17 mouse cellular contexts compared by ENCODE assay signal in genomic region chr11:33938561-33939274, GRCm38 (mm10). TPM values are rescaled to one million over a fixed set of nuclear protein-coding genes. Genes with fewer than 3 reads are reported as not detected.
DNase-seq lines count a peak whose midpoint lies in the region; ATAC-seq and TF ChIP-seq lines count a peak whose summit lies in the region.
"Had no signal": no experiment of that assay in that cellular context is flagged by ENCODE, and none has a peak within 500 bp of the region (broad histone marks: within the 10 kb centered on the region; RNA-seq: fewer than 3 reads in every experiment).

No protein-coding gene starts in this region.

- no peak for TF ChIP-seq CTCF in cerebellum, adult 2 months (IDR thresholded peaks at IDR 0.05; ENCODE audit: borderline replicate concordance, insufficient read depth, low read depth, low read length)

- WGBS in heart, embryonic 16.5 days: 50% methylated on average over 7 of the region's 7 CpGs
- WGBS in heart, embryonic 10.5 days: 50% methylated on average over 7 of the region's 7 CpGs
- WGBS in cerebellum, adult 2 months: 83% methylated on average over 7 of the region's 7 CpGs
- WGBS in kidney, embryonic 15.5 days: 58% methylated on average over 7 of the region's 7 CpGs

- H3K9ac ChIP-seq in heart, embryonic 16.5 days (ENCODE audit: low read length): no peak overlapping the region
- H3K9ac ChIP-seq in kidney, embryonic 15.5 days: no peak overlapping the region
- H3K9ac ChIP-seq: embryonic facial prominence, embryonic 15.5 days; neural tube, embryonic 13.5 days; stomach, embryonic 15.5 days had no signal

- TF ChIP-seq POLR2A in cerebellum, adult 2 months (IDR thresholded peaks at IDR 0.05; ENCODE audit: borderline replicate concordance, insufficient read depth, low read length): no peak

- H3K27me3 ChIP-seq in heart, embryonic 16.5 days (ENCODE audit: control insufficient read depth, insufficient read depth, low read length): no peaks in the 10 kb centered on the region
- 0 out of 2 replicates have a peak, but pooled peaks cover 5% of the 10 kb centered on the region for H3K27me3 ChIP-seq in heart, embryonic 10.5 days (ENCODE audit: insufficient read depth, poor library complexity, severe bottlenecking)
- no peaks in the 10 kb centered on the region; the same call in 1 of the 2 replicates for H3K27me3 ChIP-seq in cerebellum, adult 2 months (ENCODE audit: control insufficient read depth, insufficient read depth, low read length)
- no peaks in the 10 kb centered on the region for H3K27me3 ChIP-seq in kidney, embryonic 15.5 days
- H3K27me3 ChIP-seq: embryonic facial prominence, embryonic 15.5 days; neural tube, embryonic 13.5 days; stomach, embryonic 15.5 days had no signal

- ATAC-seq in heart, embryonic 16.5 days (replicated peaks; ENCODE audit: extremely low read depth, insufficient read depth, low FRiP score): peak; percentile 38; the same call in 1 of the 2 replicates
- ATAC-seq in kidney, embryonic 15.5 days (replicated peaks; ENCODE audit: low FRiP score): no peak

- no peaks in the 10 kb centered on the region for H3K36me3 ChIP-seq in heart, embryonic 16.5 days (ENCODE audit: control insufficient read depth, insufficient read depth)
- H3K36me3 ChIP-seq in heart, embryonic 10.5 days: no peaks in the 10 kb centered on the region
- no peaks in the 10 kb centered on the region for H3K36me3 ChIP-seq in kidney, embryonic 15.5 days
- H3K36me3 ChIP-seq: embryonic facial prominence, embryonic 15.5 days; neural tube, embryonic 13.5 days; stomach, embryonic 15.5 days had no signal

- no peaks in the 10 kb centered on the region for H3K4me1 ChIP-seq in heart, embryonic 16.5 days (ENCODE audit: control insufficient read depth, insufficient read depth, low read length)
- no peaks in the 10 kb centered on the region for H3K4me1 ChIP-seq in heart, embryonic 10.5 days
- no peaks in the 10 kb centered on the region for H3K4me1 ChIP-seq in cerebellum, adult 2 months (ENCODE audit: control insufficient read depth, insufficient read depth, low read length)
- no peaks in the 10 kb centered on the region for H3K4me1 ChIP-seq in kidney, embryonic 15.5 days
- H3K4me1 ChIP-seq: embryonic facial prominence, embryonic 15.5 days; stomach, embryonic 15.5 days had no signal

- H3K4me2 ChIP-seq in heart, embryonic 16.5 days (ENCODE audit: low read depth, low read length): no peak overlapping the region
- no peak overlapping the region for H3K4me2 ChIP-seq in kidney, embryonic 15.5 days
- H3K4me2 ChIP-seq: embryonic facial prominence, embryonic 15.5 days; neural tube, embryonic 13.5 days; stomach, embryonic 15.5 days had no signal

- DNase-seq in heart, embryonic 10.5 days (ENCODE audit: low spot score): no peak
- DNase-seq in CD4-positive, CD25-positive, alpha-beta regulatory T cell, adult 2 months (ENCODE audit: low read depth, low spot score): peak; percentile 91
- peak; percentile 94 for DNase-seq in induced T-regulatory cell, adult 2 months (ENCODE audit: low read depth)
- peak; percentile 91 for DNase-seq in naive thymus-derived CD4-positive, alpha-beta T cell, adult 2 months (ENCODE audit: low read depth)
- no peak for DNase-seq in cerebellum, adult 2 months
- no peak for DNase-seq in left cerebral cortex, adult 11 months (ENCODE audit: low spot score)
- DNase-seq: cerebellum, adult 11-12 months; gastrocnemius, postnatal 10 days; heart, postnatal 36 days; lung, adult 18-20 months had no signal

- H3K4me3 ChIP-seq in heart, embryonic 16.5 days (ENCODE audit: low read length): no peak overlapping the region
- H3K4me3 ChIP-seq in heart, embryonic 10.5 days: no peak overlapping the region
- no peak overlapping the region for H3K4me3 ChIP-seq in cerebellum, adult 2 months (replicated peaks; ENCODE audit: insufficient read depth, low read depth, low read length)
- H3K4me3 ChIP-seq in kidney, embryonic 15.5 days (replicated peaks): no peak overlapping the region
- H3K4me3 ChIP-seq: embryonic facial prominence, embryonic 15.5 days; layer of hippocampus, adult 2 months; neural tube, embryonic 13.5 days; stomach, embryonic 15.5 days had no signal

- no peak overlapping the region for H3K27ac ChIP-seq in heart, embryonic 16.5 days (ENCODE audit: low read length)
- no peak overlapping the region for H3K27ac ChIP-seq in heart, embryonic 10.5 days
- H3K27ac ChIP-seq in cerebellum, adult 2 months (ENCODE audit: insufficient read depth, low read length): no peak overlapping the region
- H3K27ac ChIP-seq in kidney, embryonic 15.5 days: no peak overlapping the region
- H3K27ac ChIP-seq: embryonic facial prominence, embryonic 15.5 days; layer of hippocampus, adult 2 months; neural tube, embryonic 13.5 days; stomach, embryonic 15.5 days had no signal

- H3K9me3 ChIP-seq in heart, embryonic 16.5 days (replicated peaks; ENCODE audit: control insufficient read depth, low read length): no peaks in the 10 kb centered on the region
- H3K9me3 ChIP-seq in heart, embryonic 10.5 days: no peaks in the 10 kb centered on the region
- no peaks in the 10 kb centered on the region for H3K9me3 ChIP-seq in kidney, embryonic 15.5 days (replicated peaks)
- H3K9me3 ChIP-seq: embryonic facial prominence, embryonic 15.5 days; neural tube, embryonic 13.5 days; stomach, embryonic 15.5 days had no signal

RNA-seq across cellular contexts. Expression of gene Kcnmb1, which starts 24.1 kb away (rescaled TPM):
- 0.83 and 1.0 TPM in 2 replicates for polyA plus RNA-seq in heart, embryonic 16.5 days (2015; fragmentation: Nextera tagmentation; extraction: Ambion mirVana)
- 6.9 and 10.2 TPM in 2 replicates for polyA plus RNA-seq in heart, embryonic 10.5 days (2016; fragmentation: Nextera tagmentation; extraction: Ambion mirVana)
- 0.52 and 0.62 TPM in 2 replicates for polyA plus RNA-seq in cerebellum, adult 2 months (2012; rRNA removed)
- polyA plus RNA-seq in kidney, embryonic 15.5 days (2015; fragmentation: Nextera tagmentation; extraction: Ambion mirVana): 0.42 and 0.71 TPM in 2 replicates

RNA-seq across cellular contexts. Expression of gene Kcnip1, which starts 54.2 kb away (rescaled TPM):
- 0.10 and 0.20 TPM in 2 replicates for polyA plus RNA-seq in heart, embryonic 16.5 days (2015; fragmentation: Nextera tagmentation; extraction: Ambion mirVana)
- 0.33 and 1.8 TPM in 2 replicates for polyA plus RNA-seq in heart, embryonic 10.5 days (2016; fragmentation: Nextera tagmentation; extraction: Ambion mirVana)
- polyA plus RNA-seq in cerebellum, adult 2 months (2012; rRNA removed): 78.8 and 84.2 TPM in 2 replicates
- 1.4 and 1.5 TPM in 2 replicates for polyA plus RNA-seq in kidney, embryonic 15.5 days (2015; fragmentation: Nextera tagmentation; extraction: Ambion mirVana)
- polyA plus RNA-seq: C2C12 had no signal

Comparison
In these comparisons a context has a peak if more than half of its experiments do, and no peak if none do; other contexts are left out.
1. DNase-seq: peak in CD4-positive, CD25-positive, alpha-beta regulatory T cell, adult 2 months (single experiment), induced T-regulatory cell, adult 2 months (single experiment) and naive thymus-derived CD4-positive, alpha-beta T cell, adult 2 months (single experiment); none in heart, embryonic 10.5 days (single experiment), cerebellum, adult 2 months (0 of 2) and left cerebral cortex, adult 11 months (single experiment).
2. RNA of gene Kcnip1, which starts 54.2 kb away (polyA plus RNA-seq): 78.8 to 84.2 TPM in cerebellum, adult 2 months; 0.33 to 1.8 TPM in heart, embryonic 10.5 days, 1.4 to 1.5 TPM in kidney, embryonic 15.5 days and 0.10 to 0.20 TPM in heart, embryonic 16.5 days; every median in the first group is over 10 times any median in the second.